Mouse (Mus musculus): Measurements from ENCODE around the gene Arhgef7. TPM values are rescaled to one million over a fixed set of nuclear protein-coding genes. Genes with fewer than 3 reads are reported as not detected.

Gene Arhgef7
- polyA plus RNA-seq, 1 experiment from 2014 or later: 67.2 TPM

- H3K27me3 ChIP-seq (ENCODE audit: control insufficient read depth, insufficient read depth, low read depth, low read length): no peaks in the 10 kb centered on the region
- ATAC-seq: no peak
Observed at GRCm38 (mm10) chr8:11754723-11755122, 27.2 kb downstream of the Arhgef7 start.

GRCm38 (mm10) chr8:11755873-11756272 lies 28.4 kb downstream of the Arhgef7 start:
- no peak overlapping the region for H3K4me3 ChIP-seq (ENCODE audit: low read depth, low read length)
- 19% methylated on average over 5 of the region's 5 CpGs for WGBS
- H3K9me3 ChIP-seq (replicated peaks; ENCODE audit: control insufficient read depth, low read length, poor library complexity, severe bottlenecking): no peaks in the 10 kb centered on the region
- no peaks in the 10 kb centered on the region for H3K36me3 ChIP-seq (ENCODE audit: control insufficient read depth, insufficient read depth, low read length)
- ATAC-seq: no peak
- peaks cover 18% of the 10 kb centered on the region for H3K4me1 ChIP-seq (ENCODE audit: control insufficient read depth, insufficient read depth, low read length)
- no peaks in the 10 kb centered on the region for H3K27me3 ChIP-seq (ENCODE audit: control insufficient read depth, insufficient read depth, low read depth, low read length)
- no peak overlapping the region for H3K9ac ChIP-seq (ENCODE audit: low read depth, low read length)
- H3K27ac ChIP-seq (ENCODE audit: low read length): no peak overlapping the region
- no peak overlapping the region for H3K4me2 ChIP-seq (ENCODE audit: low read length)

More at GRCm38 (mm10) chr8:11754723-11755122, 27.2 kb downstream of the Arhgef7 start:
- Histone ChIP-seq H3K4me1 (ENCODE audit: control insufficient read depth, insufficient read depth, low read length) (peaks cover 17% of the 10 kb centered on the region), H3K27ac (ENCODE audit: low read length) (no peak overlapping the region), H3K4me3 (ENCODE audit: low read depth, low read length) (no peak overlapping the region), H3K36me3 (ENCODE audit: control insufficient read depth, insufficient read depth, low read length) (no peaks in the 10 kb centered on the region), H3K9ac (ENCODE audit: low read depth, low read length) (no peak overlapping the region), H3K9me3 (replicated peaks; ENCODE audit: control insufficient read depth, low read length, poor library complexity, severe bottlenecking) (no peaks in the 10 kb centered on the region), H3K4me2 (ENCODE audit: low read length) (no peak overlapping the region)

GRCm38 (mm10) chr8:11757568-11758481 lies 30.3 kb downstream of the Arhgef7 start:
- 2% methylated on average over 57 of the region's 59 CpGs for WGBS
- ATAC-seq: peak; percentile 95

GRCm38 (mm10) chr8:11758482-11759281 lies 31.2 kb downstream of the Arhgef7 start:
- H3K4me1 ChIP-seq (ENCODE audit: control insufficient read depth, insufficient read depth, low read length): peaks cover 18% of the 10 kb centered on the region
- H3K27me3 ChIP-seq (ENCODE audit: control insufficient read depth, insufficient read depth, low read depth, low read length): no peaks in the 10 kb centered on the region
- under 1% methylated on average over 44 of the region's 53 CpGs for WGBS
- peak; percentile 65 for ATAC-seq
- peak overlapping the region; percentile 87 for H3K9ac ChIP-seq (ENCODE audit: low read depth, low read length)
- H3K27ac ChIP-seq (ENCODE audit: low read length): peak overlapping the region; percentile 78
- peak overlapping the region; percentile 73 for H3K4me2 ChIP-seq (ENCODE audit: low read length)
- H3K9me3 ChIP-seq (replicated peaks; ENCODE audit: control insufficient read depth, low read length, poor library complexity, severe bottlenecking): no peaks in the 10 kb centered on the region
- no peaks in the 10 kb centered on the region for H3K36me3 ChIP-seq (ENCODE audit: control insufficient read depth, insufficient read depth, low read length)
- H3K4me3 ChIP-seq (ENCODE audit: low read depth, low read length): peak overlapping the region; percentile 86

More at GRCm38 (mm10) chr8:11757568-11758481, 30.3 kb downstream of the Arhgef7 start:
- no peaks in the 10 kb centered on the region for H3K36me3 ChIP-seq (ENCODE audit: control insufficient read depth, insufficient read depth, low read length)
- no peaks in the 10 kb centered on the region for H3K9me3 ChIP-seq (replicated peaks; ENCODE audit: control insufficient read depth, low read length, poor library complexity, severe bottlenecking)
- peak overlapping the region; percentile 87 for H3K9ac ChIP-seq (ENCODE audit: low read depth, low read length)
- H3K4me1 ChIP-seq (ENCODE audit: control insufficient read depth, insufficient read depth, low read length): peaks cover 18% of the 10 kb centered on the region
- no peaks in the 10 kb centered on the region for H3K27me3 ChIP-seq (ENCODE audit: control insufficient read depth, insufficient read depth, low read depth, low read length)
- peak overlapping the region; percentile 78 for H3K27ac ChIP-seq (ENCODE audit: low read length)
- peak overlapping the region; percentile 73 for H3K4me2 ChIP-seq (ENCODE audit: low read length)
- H3K4me3 ChIP-seq (ENCODE audit: low read depth, low read length): peak overlapping the region; percentile 86

- Histone ChIP-seq H3K36me3 (ENCODE audit: control insufficient read depth, insufficient read depth, low read length) (no peaks in the 10 kb centered on the region), H3K4me3 (ENCODE audit: low read depth, low read length) (no peak overlapping the region), H3K9me3 (replicated peaks; ENCODE audit: control insufficient read depth, low read length, poor library complexity, severe bottlenecking) (no peaks in the 10 kb centered on the region), H3K4me1 (ENCODE audit: control insufficient read depth, insufficient read depth, low read length) (peaks cover 18% of the 10 kb centered on the region), H3K27ac (ENCODE audit: low read length) (no peak overlapping the region), H3K4me2 (ENCODE audit: low read length) (no peak overlapping the region), H3K9ac (ENCODE audit: low read depth, low read length) (no peak overlapping the region), H3K27me3 (ENCODE audit: control insufficient read depth, insufficient read depth, low read depth, low read length) (no peaks in the 10 kb centered on the region)
- 95% methylated on average over 6 of the region's 6 CpGs for WGBS
- no peak for ATAC-seq
Observed at GRCm38 (mm10) chr8:11761551-11761950, 34.0 kb downstream of the Arhgef7 start.

GRCm38 (mm10) chr8:11762048-11762447 lies 34.5 kb downstream of the Arhgef7 start:
- H3K36me3 ChIP-seq (ENCODE audit: control insufficient read depth, insufficient read depth, low read length): no peaks in the 10 kb centered on the region
- peaks cover 18% of the 10 kb centered on the region for H3K4me1 ChIP-seq (ENCODE audit: control insufficient read depth, insufficient read depth, low read length)
- no peak overlapping the region for H3K4me2 ChIP-seq (ENCODE audit: low read length)
- no peak overlapping the region for H3K27ac ChIP-seq (ENCODE audit: low read length)
- 90% methylated on average over 5 of the region's 5 CpGs for WGBS
- H3K27me3 ChIP-seq (ENCODE audit: control insufficient read depth, insufficient read depth, low read depth, low read length): no peaks in the 10 kb centered on the region
- H3K4me3 ChIP-seq (ENCODE audit: low read depth, low read length): no peak overlapping the region
- no peak overlapping the region for H3K9ac ChIP-seq (ENCODE audit: low read depth, low read length)
- H3K9me3 ChIP-seq (replicated peaks; ENCODE audit: control insufficient read depth, low read length, poor library complexity, severe bottlenecking): no peaks in the 10 kb centered on the region
- no peak for ATAC-seq

GRCm38 (mm10) chr8:11762821-11763220 lies 35.3 kb downstream of the Arhgef7 start:
- no peak for ATAC-seq
- Histone ChIP-seq H3K4me2 (ENCODE audit: low read length) (no peak overlapping the region), H3K36me3 (ENCODE audit: control insufficient read depth, insufficient read depth, low read length) (no peaks in the 10 kb centered on the region), H3K9ac (ENCODE audit: low read depth, low read length) (no peak overlapping the region), H3K4me1 (ENCODE audit: control insufficient read depth, insufficient read depth, low read length) (peaks cover 11% of the 10 kb centered on the region), H3K27ac (ENCODE audit: low read length) (no peak overlapping the region), H3K27me3 (ENCODE audit: control insufficient read depth, insufficient read depth, low read depth, low read length) (no peaks in the 10 kb centered on the region), H3K4me3 (ENCODE audit: low read depth, low read length) (no peak overlapping the region), H3K9me3 (replicated peaks; ENCODE audit: control insufficient read depth, low read length, poor library complexity, severe bottlenecking) (no peaks in the 10 kb centered on the region)
- WGBS: 96% methylated on average over 7 of the region's 7 CpGs

GRCm38 (mm10) chr8:11767213-11767840 lies 39.8 kb downstream of the Arhgef7 start:
- Histone ChIP-seq H3K4me1 (ENCODE audit: control insufficient read depth, insufficient read depth, low read length) (no peaks in the 10 kb centered on the region), H3K9me3 (replicated peaks; ENCODE audit: control insufficient read depth, low read length, poor library complexity, severe bottlenecking) (no peaks in the 10 kb centered on the region), H3K4me3 (ENCODE audit: low read depth, low read length) (no peak overlapping the region), H3K9ac (ENCODE audit: low read depth, low read length) (no peak overlapping the region), H3K4me2 (ENCODE audit: low read length) (no peak overlapping the region), H3K27ac (ENCODE audit: low read length) (no peak overlapping the region), H3K36me3 (ENCODE audit: control insufficient read depth, insufficient read depth, low read length) (no peaks in the 10 kb centered on the region), H3K27me3 (ENCODE audit: control insufficient read depth, insufficient read depth, low read depth, low read length) (no peaks in the 10 kb centered on the region)
- WGBS: 91% methylated on average over 5 of the region's 5 CpGs
- ATAC-seq: no peak

Measured in midbrain, embryonic 16.5 days (tissue).